Mouse (Mus musculus): ENCODE measurements around the gene Naaa.
A peak's percentile ranks its signal among the peaks of the same experiment; 100 is the strongest.

The Naaa gene

GRCm38 (mm10) chr5:92263761-92264359 is 14.1 kb downstream of the Naaa start:
- DNase-seq (ENCODE audit: low read depth, low spot score): no peak

DNA sequence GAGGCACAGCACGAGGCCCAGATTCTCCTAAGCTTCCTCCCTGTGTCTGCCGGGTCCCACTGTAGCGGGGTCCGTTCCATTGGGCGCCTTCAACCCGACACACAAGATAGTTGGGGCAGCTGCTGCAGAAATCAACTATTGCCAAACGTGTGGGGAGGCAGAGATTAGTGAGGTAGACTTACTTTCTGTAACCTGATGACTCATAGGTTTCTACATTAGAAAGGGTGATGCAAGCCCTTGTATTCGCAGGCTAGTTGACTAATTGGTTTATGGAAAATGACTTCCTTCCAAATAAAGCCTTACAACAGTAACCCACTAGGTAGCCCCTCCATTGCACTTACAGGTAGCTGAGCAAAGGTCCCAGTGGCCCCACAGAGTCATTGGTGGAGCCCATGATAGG is 15.3 kb downstream of the Naaa start:
- DNase-seq (ENCODE audit: low read depth, low spot score): no peak

- no peak for DNase-seq (ENCODE audit: low read depth, low spot score)
Observed at GRCm38 (mm10) chr5:92256218-92256617, 21.8 kb downstream of the Naaa start, which contains the start of gene Ppef2. TSS of gene Ppef2 (minus strand) at chr5:92256278.

GRCm38 (mm10) chr5:92254476-92254875 is 23.5 kb downstream of the Naaa start:
- DNase-seq (ENCODE audit: low read depth, low spot score): no peak

GRCm38 (mm10) chr5:92252797-92253343 is 25.1 kb downstream of the Naaa start:
- no peak for DNase-seq (ENCODE audit: low read depth, low spot score)

DNA sequence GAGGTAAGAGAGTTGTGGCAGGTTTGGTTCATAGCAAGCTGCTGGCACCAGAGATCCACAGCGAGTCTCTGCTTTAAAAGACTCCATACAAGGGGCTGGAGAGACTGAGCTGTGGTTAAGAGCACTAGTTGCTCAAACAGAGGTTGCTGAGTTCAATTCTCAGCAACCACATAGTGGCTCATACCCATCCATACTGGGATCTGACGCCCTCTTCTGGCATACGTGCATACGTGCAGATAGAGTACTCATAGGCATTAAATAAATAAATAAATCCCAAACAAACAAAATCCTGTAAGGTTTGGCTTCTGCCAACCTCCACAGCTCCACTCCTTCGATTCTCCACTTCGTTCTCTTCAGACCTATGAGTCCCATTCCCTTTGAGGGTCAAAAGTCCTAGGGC is 25.9 kb downstream of the Naaa start:
- no peak for DNase-seq (ENCODE audit: low read depth, low spot score)

GRCm38 (mm10) chr5:92248614-92249013 is 29.4 kb downstream of the Naaa start:
- DNase-seq (ENCODE audit: low read depth, low spot score): no peak

- no peak for DNase-seq (ENCODE audit: low read depth, low spot score)
Observed at GRCm38 (mm10) chr5:92245483-92245882, 32.5 kb downstream of the Naaa start.

GRCm38 (mm10) chr5:92244900-92245299 is 33.1 kb downstream of the Naaa start:
- no peak for DNase-seq (ENCODE audit: low read depth, low spot score)

DNA sequence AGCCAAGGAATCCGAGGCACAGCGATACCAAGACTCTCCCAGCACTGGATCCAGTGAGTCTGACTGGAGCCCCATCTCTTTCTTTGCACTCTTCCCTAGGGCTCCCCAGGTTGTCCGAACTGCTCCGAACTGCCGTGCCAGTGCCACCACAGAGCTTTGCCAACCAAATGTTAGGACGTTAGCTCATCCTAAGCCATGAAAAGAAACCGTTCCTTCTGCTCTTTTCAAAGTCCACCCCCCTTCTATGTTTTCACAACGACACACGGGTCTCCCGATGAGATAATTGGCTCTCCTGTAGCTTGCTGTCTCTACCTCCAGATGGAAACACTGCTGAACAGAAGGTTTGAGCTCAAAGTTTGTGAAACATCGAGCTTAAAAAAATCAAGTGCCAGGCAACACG is 37.2 kb downstream of the Naaa start:
- no peak for DNase-seq (ENCODE audit: low read depth, low spot score)

DNA sequence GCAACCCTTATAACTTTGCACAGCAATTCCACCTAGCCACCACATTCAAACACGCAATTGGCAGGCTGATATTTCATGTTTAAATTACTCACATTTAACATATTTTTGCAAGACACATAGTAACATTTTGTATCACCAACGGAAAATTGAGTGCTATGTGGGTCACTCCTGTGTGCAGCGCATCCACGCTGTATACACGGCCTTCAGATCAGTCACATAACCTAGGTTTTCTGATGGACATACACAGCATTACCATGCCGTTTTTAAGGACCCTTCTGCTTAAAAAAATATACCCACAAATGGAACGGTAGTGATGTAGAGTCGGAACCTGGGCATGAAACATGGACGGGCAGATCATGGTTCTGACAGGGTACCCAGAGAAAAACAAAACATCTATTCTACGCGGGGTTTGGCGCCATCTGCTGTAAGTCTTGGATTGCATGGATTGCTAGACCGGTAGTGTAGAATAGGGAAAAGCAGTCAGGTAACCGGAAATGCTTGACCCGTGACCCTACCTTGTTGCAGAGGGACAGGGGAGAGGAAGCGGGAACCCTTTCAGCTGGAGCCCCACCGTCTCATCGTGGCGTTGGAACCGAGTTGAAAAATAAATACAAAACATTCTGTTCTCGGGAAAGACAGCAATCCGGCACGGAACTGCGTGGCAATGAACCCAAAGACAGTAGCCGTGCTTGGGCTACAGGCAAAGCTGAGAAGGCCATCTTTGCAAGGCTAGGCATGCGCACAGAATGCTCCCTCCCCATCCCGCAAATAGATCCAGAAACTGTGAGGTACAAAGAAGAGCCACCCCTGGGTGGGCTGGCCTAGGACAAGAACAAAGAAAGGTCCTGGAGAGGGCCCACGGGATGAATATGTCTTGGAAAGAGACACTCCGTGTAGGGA is 38.4 kb downstream of the Naaa start:
- DNase-seq (ENCODE audit: low read depth, low spot score): peak; percentile 39

DNA sequence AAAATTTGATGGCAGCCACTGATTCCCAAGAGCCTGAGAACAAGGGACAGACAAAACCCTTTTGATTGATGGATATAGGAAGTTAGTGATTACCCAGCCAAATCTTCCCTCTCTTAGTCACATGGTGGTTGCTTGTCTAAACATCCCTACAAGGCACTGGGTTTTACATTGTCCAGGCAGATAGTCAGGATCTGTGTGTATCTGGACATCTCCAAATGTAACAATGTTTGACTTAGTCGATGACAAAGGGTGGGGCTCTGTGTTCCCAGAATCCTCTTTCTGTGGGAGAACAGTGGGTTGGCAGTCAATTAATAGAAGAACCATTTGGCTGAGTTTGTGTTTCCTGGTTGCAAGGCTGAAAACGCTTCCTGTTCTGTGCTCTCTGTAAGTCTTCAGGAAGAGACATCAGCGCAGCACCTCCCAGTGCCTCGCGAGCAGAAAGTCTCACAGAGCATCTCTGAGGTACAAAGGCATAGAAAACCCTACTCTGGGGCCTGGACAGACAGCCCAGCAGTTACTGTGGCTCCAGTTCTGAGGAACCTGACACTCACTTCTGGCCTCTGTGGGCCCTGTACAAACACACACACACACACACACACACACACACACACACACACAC is 42.9 kb downstream of the Naaa start:
- no peak for DNase-seq (ENCODE audit: low read depth, low spot score)

- no peak for DNase-seq (ENCODE audit: low read depth, low spot score)
Observed at GRCm38 (mm10) chr5:92233366-92233765, 44.6 kb downstream of the Naaa start.

DNA sequence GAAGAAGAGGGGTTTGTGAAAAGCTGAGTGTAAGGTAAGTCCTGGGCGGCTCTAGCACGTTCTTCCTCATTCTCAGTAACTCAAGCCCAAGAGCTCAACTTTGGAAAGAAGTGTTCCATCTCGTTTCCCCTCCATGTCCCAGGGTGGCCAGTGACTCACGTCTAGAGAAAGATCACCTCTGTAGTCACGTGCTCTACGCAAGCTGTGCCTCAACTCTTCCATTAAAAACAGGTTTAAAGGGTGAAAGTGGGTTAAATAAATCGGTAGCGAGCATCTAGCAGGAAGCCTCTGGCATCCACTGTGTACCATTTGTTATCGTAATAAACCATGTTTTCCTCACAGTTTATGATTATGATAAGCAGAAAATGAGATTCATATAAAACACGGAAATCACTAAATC is 46.1 kb downstream of the Naaa start:
- no peak for DNase-seq (ENCODE audit: low read depth, low spot score)

GRCm38 (mm10) chr5:92230306-92230705 is 47.7 kb downstream of the Naaa start:
- no peak for DNase-seq (ENCODE audit: low read depth, low spot score)

- DNase-seq (ENCODE audit: low read depth, low spot score): no peak
Observed at GRCm38 (mm10) chr5:92229514-92229913, 48.5 kb downstream of the Naaa start.

- DNase-seq (ENCODE audit: low read depth, low spot score): no peak
Observed at GRCm38 (mm10) chr5:92228776-92229175, 49.2 kb downstream of the Naaa start.

GRCm38 (mm10) chr5:92227782-92228181 is 50.2 kb downstream of the Naaa start:
- no peak for DNase-seq (ENCODE audit: low read depth, low spot score)

DNA sequence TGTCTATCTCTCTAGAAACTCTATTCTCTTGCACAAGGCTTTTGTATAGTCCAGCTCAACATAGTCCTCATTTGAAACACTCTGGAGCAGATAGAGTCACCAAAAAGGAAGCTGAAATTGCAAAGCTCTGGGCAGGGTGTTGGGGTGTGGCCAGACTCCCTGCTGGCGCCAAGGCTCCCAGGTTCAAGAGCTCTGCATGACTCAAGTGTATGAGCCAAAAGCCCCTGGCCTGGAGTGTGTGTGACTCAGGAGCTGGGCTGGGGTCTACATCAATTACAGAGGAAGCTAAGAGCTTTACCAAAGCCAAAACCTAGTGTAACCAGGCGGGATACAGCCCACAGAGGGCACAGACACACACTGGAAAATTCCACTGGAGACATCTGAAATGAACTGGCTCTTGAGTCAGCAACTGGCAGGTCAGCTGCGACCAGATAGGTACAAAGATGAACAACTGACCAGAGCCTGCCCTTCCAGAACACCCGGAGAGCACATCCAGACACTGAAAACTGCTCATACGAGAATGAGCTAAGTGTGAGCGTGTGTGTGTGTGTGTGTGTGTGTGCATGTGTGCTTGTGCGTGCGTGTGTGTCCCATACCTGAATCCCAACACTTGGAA is 57.6 kb downstream of the Naaa start:
- no peak for DNase-seq (ENCODE audit: low read depth, low spot score)

DNA sequence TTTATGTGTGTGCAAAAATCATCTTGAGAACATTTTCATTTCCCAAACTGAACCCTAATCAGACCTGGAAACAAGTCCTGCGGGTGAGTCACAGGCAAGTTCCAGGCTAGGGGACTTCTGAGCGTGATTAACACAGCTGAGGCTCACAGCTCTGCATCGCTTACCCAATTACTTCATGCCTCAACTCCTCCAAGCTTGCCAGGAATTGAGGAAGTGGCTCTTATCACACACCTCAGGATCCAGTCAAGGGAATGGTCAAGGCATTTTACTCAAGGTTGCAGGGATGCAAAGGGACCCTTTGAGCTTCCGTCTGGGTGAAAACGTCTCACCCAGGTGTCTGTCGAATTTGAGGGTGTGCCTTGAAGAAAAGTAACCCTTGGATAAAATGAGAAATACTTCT is 58.1 kb downstream of the Naaa start:
- DNase-seq (ENCODE audit: low read depth, low spot score): no peak

DNA sequence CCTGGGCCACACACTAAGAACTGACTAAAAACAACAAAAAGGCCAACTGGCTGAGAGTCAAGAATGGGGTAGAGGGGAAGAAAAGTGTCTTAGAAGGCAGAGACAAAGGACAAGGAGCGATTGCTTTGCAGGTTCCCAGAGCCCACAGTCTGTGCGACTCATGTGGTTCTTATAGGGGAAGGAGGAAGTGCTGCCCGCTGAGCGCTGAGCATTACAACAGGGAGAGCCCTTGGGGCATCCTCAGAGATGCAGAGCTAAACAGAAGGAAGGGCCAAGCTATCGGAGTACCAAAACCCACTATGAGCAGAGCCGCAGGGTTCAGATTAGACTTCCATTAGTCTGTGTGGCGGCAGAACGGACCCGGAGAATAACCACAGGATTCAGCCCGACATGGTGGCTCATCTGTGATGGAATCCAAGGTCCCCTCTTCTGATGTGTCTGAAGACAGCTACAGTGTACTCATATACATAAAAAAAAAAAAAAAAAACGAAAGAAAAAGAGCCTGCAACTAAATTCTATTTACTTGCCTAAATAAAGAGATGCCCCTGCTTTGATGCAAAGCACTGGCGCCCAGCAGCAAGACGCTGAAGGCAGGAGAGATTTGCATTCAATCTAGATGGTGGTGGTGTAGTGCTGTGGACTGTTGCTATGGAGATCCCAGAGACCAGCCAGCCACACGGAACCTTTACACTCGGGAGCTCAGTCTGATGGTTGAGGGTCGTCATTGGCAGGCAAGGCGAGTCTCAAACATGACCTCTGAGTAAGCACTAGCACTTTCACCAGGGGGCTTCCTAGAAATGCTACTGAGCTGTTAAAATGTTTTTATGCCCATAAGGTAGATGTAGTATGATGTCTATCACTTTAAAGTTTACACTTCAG is 58.8 kb downstream of the Naaa start:
- no peak for DNase-seq (ENCODE audit: low read depth, low spot score)

All from embryo, embryonic 11.5 days (tissue).